Mouse (Mus musculus): ENCODE measurements around the gene Aldh9a1. TPM values are rescaled to one million over a fixed set of nuclear protein-coding genes. Genes with fewer than 3 reads are reported as not detected.

Gene Aldh9a1
- total RNA-seq, 2 experiments from 2014 or later, result 24.5 to 27.8 TPM

GRCm38 (mm10) chr1:167350597-167351415 lies 1.0 kb downstream of the Aldh9a1 start:
- no peak for DNase-seq (ENCODE audit: low spot score in 2 of 2)

- no peak for DNase-seq (ENCODE audit: low spot score in 2 of 2)
Observed at GRCm38 (mm10) chr1:167352403-167352802, 2.6 kb downstream of the Aldh9a1 start.

- no peak for DNase-seq (ENCODE audit: low spot score in 2 of 2)
Observed at GRCm38 (mm10) chr1:167357387-167357786, 7.6 kb downstream of the Aldh9a1 start.

- DNase-seq (ENCODE audit: low spot score in 2 of 2), result no peak
Observed at GRCm38 (mm10) chr1:167358731-167359130, 8.9 kb downstream of the Aldh9a1 start.

GRCm38 (mm10) chr1:167360268-167360667 lies 10.5 kb downstream of the Aldh9a1 start:
- no peak for DNase-seq (ENCODE audit: low spot score in 2 of 2)

GRCm38 (mm10) chr1:167362819-167363218 lies 13.0 kb downstream of the Aldh9a1 start:
- DNase-seq (ENCODE audit: low spot score in 2 of 2), result no peak

GRCm38 (mm10) chr1:167363322-167363721 lies 13.5 kb downstream of the Aldh9a1 start:
- DNase-seq (ENCODE audit: low spot score in 2 of 2), result no peak

- DNase-seq (ENCODE audit: low spot score in 2 of 2), result no peak
Observed at GRCm38 (mm10) chr1:167365808-167366207, 16.0 kb downstream of the Aldh9a1 start.

- DNase-seq (ENCODE audit: low spot score in 2 of 2), result no peak
Observed at GRCm38 (mm10) chr1:167366621-167367020, 16.8 kb downstream of the Aldh9a1 start.

- no peak for DNase-seq (ENCODE audit: low spot score in 2 of 2)
Observed at GRCm38 (mm10) chr1:167368018-167368417, 18.2 kb downstream of the Aldh9a1 start.

- no peak for DNase-seq (ENCODE audit: low spot score in 2 of 2)
Observed at GRCm38 (mm10) chr1:167368513-167368912, 18.7 kb downstream of the Aldh9a1 start.

- peak; percentile 82 to 87 for DNase-seq (ENCODE audit: low spot score in 2 of 2)
Observed at GRCm38 (mm10) chr1:167369905-167370304, 20.1 kb downstream of the Aldh9a1 start.

GRCm38 (mm10) chr1:167372739-167373138 lies 22.9 kb downstream of the Aldh9a1 start:
- DNase-seq (ENCODE audit: low spot score in 2 of 2), result no peak

GRCm38 (mm10) chr1:167374003-167374784 lies 24.4 kb downstream of the Aldh9a1 start:
- no peak for DNase-seq (ENCODE audit: low spot score in 2 of 2)

- DNase-seq (ENCODE audit: low spot score in 2 of 2), result no peak
Observed at GRCm38 (mm10) chr1:167374942-167375341, 25.2 kb downstream of the Aldh9a1 start.

- no peak for DNase-seq (ENCODE audit: low spot score in 2 of 2)
Observed at GRCm38 (mm10) chr1:167378019-167378418, 28.2 kb downstream of the Aldh9a1 start.

- no peak for DNase-seq (ENCODE audit: low spot score in 2 of 2)
Observed at GRCm38 (mm10) chr1:167379751-167380150, 30.0 kb downstream of the Aldh9a1 start.

- no peak for DNase-seq (ENCODE audit: low spot score in 2 of 2)
Observed at GRCm38 (mm10) chr1:167380223-167380622, 30.4 kb downstream of the Aldh9a1 start.

GRCm38 (mm10) chr1:167381050-167382015 lies 31.5 kb downstream of the Aldh9a1 start:
- DNase-seq (ENCODE audit: low spot score in 2 of 2), result no peak

- DNase-seq (ENCODE audit: low spot score in 2 of 2), result no peak
Observed at GRCm38 (mm10) chr1:167382316-167382715, 32.5 kb downstream of the Aldh9a1 start.

- no peak for DNase-seq (ENCODE audit: low spot score in 2 of 2)
Observed at GRCm38 (mm10) chr1:167382763-167383162, 33.0 kb downstream of the Aldh9a1 start.
